Mouse (Mus musculus) thymus, adult 2 months (tissue): ENCODE data around the gene Ykt6.

ENCODE experiments used
- CTCF ChIP-seq: fragments of 200-500 bp; IDR thresholded peaks from 2 replicates; pipeline ENCODE4 v1.5.1; 2012; ENCODE audit warnings: mild to moderate bottlenecking, control low read depth, low read length, moderate library complexity, borderline replicate concordance; ENCODE audit not compliant: control insufficient read depth, poor library complexity, insufficient read depth; ENCODE audit errors: extremely low read depth
- POLR2A ChIP-seq: fragments of 200-500 bp; IDR thresholded peaks from 2 replicates; pipeline ENCODE4 v1.6.1; 2012; ENCODE audit warnings: mild to moderate bottlenecking, low read length, control low read depth, moderate library complexity; ENCODE audit not compliant: control insufficient read depth, poor library complexity, insufficient read depth; ENCODE audit errors: extremely low read depth

DNA sequence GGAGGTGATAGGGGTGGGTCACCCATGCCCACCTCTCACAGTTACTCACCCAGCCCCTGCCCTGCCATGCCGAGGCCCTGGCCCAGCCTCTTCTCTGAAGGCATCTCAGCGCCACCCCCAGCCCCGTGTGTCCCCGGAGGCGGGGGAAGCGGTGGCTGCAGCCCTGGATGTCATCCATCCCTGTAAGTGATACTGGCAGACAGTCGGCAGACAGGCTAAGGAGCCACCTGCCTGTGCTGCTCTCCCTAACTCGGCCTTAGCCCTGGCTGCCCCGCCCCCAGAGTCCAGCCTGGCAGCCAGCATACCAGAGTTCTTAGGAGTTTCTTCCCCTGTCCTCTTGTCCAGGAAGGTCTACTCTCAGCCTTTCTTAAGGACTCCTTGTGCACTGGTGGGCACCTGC is 20.6 kb downstream of the Ykt6 start:
- TF ChIP-seq CTCF = no peak
- no peak for TF ChIP-seq POLR2A
